26 mouse cellular contexts compared by ENCODE assay signal in the genomic region with DNA sequence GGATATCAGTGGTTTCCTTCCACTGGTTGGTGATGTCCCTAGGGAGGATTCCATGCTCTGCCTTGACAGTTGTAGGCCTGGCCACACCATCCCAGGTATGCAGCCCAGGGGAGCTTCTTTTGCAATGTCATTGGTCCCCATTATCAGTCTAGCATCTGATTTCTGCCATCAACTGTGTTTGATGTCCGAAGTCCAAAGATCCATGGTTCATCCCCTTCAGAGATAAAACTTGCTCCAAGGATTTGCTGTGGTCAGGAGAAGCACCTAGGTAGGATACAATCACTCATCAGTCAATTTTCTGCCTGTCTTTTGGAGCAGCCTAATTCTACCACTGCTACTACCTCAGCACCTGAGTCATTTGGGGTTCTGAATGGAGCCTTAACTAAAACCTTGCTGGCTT. TPM values are rescaled to one million over a fixed set of nuclear protein-coding genes. Genes with fewer than 3 reads are reported as not detected.
A peak's percentile ranks its signal among the peaks of the same experiment; 100 is the strongest.
DNase-seq lines count a peak whose midpoint lies in the region; ATAC-seq and TF ChIP-seq lines count a peak whose summit lies in the region.
"Had no signal": no experiment of that assay in that cellular context is flagged by ENCODE, and none has a peak within 500 bp of the region (broad histone marks: within the 10 kb centered on the region; RNA-seq: fewer than 3 reads in every experiment).

No protein-coding gene starts in this region.

- WGBS in heart, adult 2 months = 81% methylated on average over 1 of the region's 1 CpGs
- 66% methylated on average over 1 of the region's 1 CpGs for WGBS in liver, adult 2 months
- WGBS in liver, embryonic 12.5 days (ENCODE audit: insufficient replicate concordance) = 64% methylated on average over 1 of the region's 1 CpGs

- H3K27me3 ChIP-seq in heart, adult 2 months (ENCODE audit: control insufficient read depth, insufficient read depth, low read length) = no peaks in the 10 kb centered on the region
- no peaks in the 10 kb centered on the region for H3K27me3 ChIP-seq in liver, adult 2 months (ENCODE audit: control insufficient read depth, insufficient read depth, low read length)
- peaks cover 5% of the 10 kb centered on the region; the same call in 1 of the 2 replicates for H3K27me3 ChIP-seq in liver, embryonic 12.5 days (replicated peaks)
- H3K27me3 ChIP-seq: CH12.LX; embryonic facial prominence, embryonic 13.5 days; embryonic facial prominence, embryonic 15.5 days; forebrain, embryonic 12.5 days; Patski had no signal

- H3K9me3 ChIP-seq in liver, embryonic 12.5 days (replicated peaks) = no peaks in the 10 kb centered on the region
- H3K9me3 ChIP-seq: embryonic facial prominence, embryonic 13.5 days; embryonic facial prominence, embryonic 15.5 days; forebrain, embryonic 10.5 days; forebrain, embryonic 12.5 days; G1E had no signal

- no peak for ATAC-seq in liver, embryonic 12.5 days
- ATAC-seq: activated CD4-positive, CD25-positive, alpha-beta regulatory T cell, adult 4 months; CD4-positive, CD25-positive, alpha-beta regulatory T cell, adult 4 months; forebrain, embryonic 14.5 days; forebrain, embryonic 16.5 days; Patski had no signal

- no peak for TF ChIP-seq EP300 in heart, adult 2 months (IDR thresholded peaks at IDR 0.05; ENCODE audit: insufficient read depth, low read depth, low read length)

- TF ChIP-seq POLR2A in heart, adult 2 months (IDR thresholded peaks at IDR 0.05; ENCODE audit: insufficient read depth, low read depth, low read length) = no peak
- TF ChIP-seq POLR2A in liver, adult 2 months (IDR thresholded peaks at IDR 0.05; ENCODE audit: extremely low read depth, insufficient read depth, low read length) = no peak

- H3K4me1 ChIP-seq in heart, adult 2 months (ENCODE audit: control insufficient read depth, insufficient read depth, low read length) = no peaks in the 10 kb centered on the region
- no peaks in the 10 kb centered on the region for H3K4me1 ChIP-seq in liver, adult 2 months (ENCODE audit: control insufficient read depth, insufficient read depth, low read length)
- H3K4me1 ChIP-seq in liver, embryonic 12.5 days = no peaks in the 10 kb centered on the region
- H3K4me1 ChIP-seq: embryonic facial prominence, embryonic 13.5 days; embryonic facial prominence, embryonic 15.5 days; forebrain, embryonic 10.5 days; forebrain, embryonic 12.5 days had no signal

- no peak overlapping the region for H3K4me3 ChIP-seq in heart, adult 2 months
- no peak overlapping the region for H3K4me3 ChIP-seq in liver, adult 2 months (ENCODE audit: insufficient read depth, low read depth, low read length)
- H3K4me3 ChIP-seq in liver, embryonic 12.5 days = no peak overlapping the region
- H3K4me3 ChIP-seq: embryonic facial prominence, embryonic 13.5 days; embryonic facial prominence, embryonic 15.5 days; erythroblast, embryonic 14.5 days; forebrain, embryonic 10.5 days; forebrain, embryonic 12.5 days had no signal

- H3K4me2 ChIP-seq in liver, embryonic 12.5 days = no peak overlapping the region
- H3K4me2 ChIP-seq: embryonic facial prominence, embryonic 13.5 days; embryonic facial prominence, embryonic 15.5 days; forebrain, embryonic 12.5 days had no signal

- H3K79me2 ChIP-seq in heart, adult 2 months (replicated peaks; ENCODE audit: control insufficient read depth, insufficient read depth, low read length) = no peaks in the 10 kb centered on the region
- H3K79me2 ChIP-seq in liver, adult 2 months (ENCODE audit: control insufficient read depth, insufficient read depth, low read length) = no peaks in the 10 kb centered on the region

- no peaks in the 10 kb centered on the region for H3K36me3 ChIP-seq in heart, adult 2 months (ENCODE audit: control insufficient read depth, insufficient read depth, low read length)
- H3K36me3 ChIP-seq in liver, adult 2 months (ENCODE audit: control insufficient read depth, insufficient read depth, low read length) = no peaks in the 10 kb centered on the region
- H3K36me3 ChIP-seq in liver, embryonic 12.5 days = no peaks in the 10 kb centered on the region
- H3K36me3 ChIP-seq: embryonic facial prominence, embryonic 13.5 days; embryonic facial prominence, embryonic 15.5 days; forebrain, embryonic 10.5 days; forebrain, embryonic 12.5 days; G1E had no signal

- no peak for TF ChIP-seq CTCF in heart, adult 2 months (IDR thresholded peaks at IDR 0.05)
- TF ChIP-seq CTCF in liver, adult 2 months (IDR thresholded peaks at IDR 0.05; ENCODE audit: low read depth, low read length) = no peak

- H3K9ac ChIP-seq in heart, adult 2 months (ENCODE audit: low read depth, low read length) = no peak overlapping the region
- no peak overlapping the region for H3K9ac ChIP-seq in liver, adult 2 months (ENCODE audit: low read depth, low read length)
- H3K9ac ChIP-seq in liver, embryonic 12.5 days = no peak overlapping the region
- H3K9ac ChIP-seq: embryonic facial prominence, embryonic 13.5 days; embryonic facial prominence, embryonic 15.5 days; forebrain, embryonic 12.5 days had no signal

- H3K27ac ChIP-seq in heart, adult 2 months = no peak overlapping the region
- no peak overlapping the region for H3K27ac ChIP-seq in liver, adult 2 months (replicated peaks; ENCODE audit: insufficient read depth, low read depth, low read length)
- no peak overlapping the region for H3K27ac ChIP-seq in liver, embryonic 12.5 days
- H3K27ac ChIP-seq: embryonic facial prominence, embryonic 13.5 days; embryonic facial prominence, embryonic 15.5 days; forebrain, embryonic 10.5 days; forebrain, embryonic 12.5 days had no signal

- peak; percentile 76 for DNase-seq in heart, adult 11 months
- no peak for DNase-seq in heart, adult 2 months
- DNase-seq in liver, adult 2 months (ENCODE audit: extremely low read depth, low read depth, low spot score) = peak; percentile 8
- no peak for DNase-seq in layer of hippocampus, postnatal 25 days (ENCODE audit: extremely low spot score in 1 of 2, low spot score in 1 of 2)
- DNase-seq: adrenal gland, adult 8-10 months; adrenal gland, postnatal 14 days; adrenal gland, postnatal 36 days; B cell, adult 2 months; cerebellum, adult 11-12 months; cerebellum, adult 2 months; cerebellum, adult 9-10 months; cerebellum, postnatal 10 days; cerebellum, postnatal 25 days had no signal

- intact Hi-C loops in heart, adult 2 months (cut with DNase I) = no loop called here

RNA-seq across cellular contexts. Expression of a gene that starts 15.1 kb away (rescaled TPM):
- 10 to 100 TPM; 54.1 to 56.9 TPM for total RNA-seq in heart, adult 2 months (2021)
- polyA plus RNA-seq in heart, adult 2 months (2012; rRNA removed) = 19.9 and 56.8 TPM in 2 replicates
- total RNA-seq in liver, adult 2 months (2014; rRNA removed) = 6.6 and 9.6 TPM in 2 replicates
- polyA plus RNA-seq in liver, adult 2 months (2012; rRNA removed) = 0.91 and 1.2 TPM in 2 replicates
- polyA plus RNA-seq in liver, embryonic 12.5 days (2016; fragmentation: Nextera tagmentation; extraction: Ambion mirVana) = 25.0 and 25.8 TPM in 2 replicates
- total RNA-seq in layer of hippocampus, postnatal 25 days (2021) = 1 to 10 TPM; 3.1 to 3.3 TPM
- polyA plus RNA-seq: erythroblast, embryonic 14.5 days had no signal

Comparison
In these comparisons a context has a peak if more than half of its experiments do, and no peak if none do; other contexts are left out.
1. DNase-seq: peak in heart, adult 11 months (single experiment) and liver, adult 2 months (single experiment); none in heart, adult 2 months (0 of 2) and layer of hippocampus, postnatal 25 days (0 of 2).